In the genomic region with DNA sequence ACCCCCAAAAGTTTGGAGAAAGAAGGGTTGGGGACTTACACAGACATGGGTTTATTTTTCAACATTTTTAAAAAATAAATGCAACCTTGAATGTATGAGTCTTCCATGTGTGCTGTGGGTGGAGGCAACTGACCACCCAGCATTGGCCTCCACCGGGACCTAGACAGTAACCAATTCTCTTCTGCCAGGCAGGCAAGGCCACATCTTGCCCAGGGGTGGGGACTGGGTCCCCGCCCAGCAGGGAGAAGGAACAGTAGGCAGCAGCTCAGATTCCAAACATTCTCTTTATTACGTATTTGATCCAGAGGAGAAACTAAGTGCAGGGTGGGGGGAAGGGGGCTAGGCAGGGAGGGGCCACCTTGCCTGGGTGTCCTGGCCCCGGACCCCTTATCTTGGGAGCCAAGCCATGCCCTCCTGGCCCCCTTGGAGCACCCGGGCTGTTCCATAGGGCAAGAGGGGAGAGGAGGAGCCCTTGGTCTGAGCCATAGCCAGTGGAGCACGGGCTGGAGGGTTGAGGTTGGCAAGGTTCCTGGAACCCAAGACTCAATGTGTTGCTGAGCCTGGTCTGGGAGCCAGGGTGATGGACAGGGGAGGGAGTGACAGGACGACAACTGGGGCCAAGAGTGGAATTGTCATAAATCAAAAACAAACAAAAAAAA, we compare ENCODE assay signal across 8 mouse cellular contexts. TPM values are rescaled to one million over a fixed set of nuclear protein-coding genes. Genes with fewer than 3 reads are reported as not detected.
DNase-seq lines count a peak whose midpoint lies in the region; ATAC-seq and TF ChIP-seq lines count a peak whose summit lies in the region.

No protein-coding gene starts in this region.

- H3K27ac ChIP-seq in gastrocnemius, adult 2 months, result peak overlapping the region; percentile 35; the same call in 1 of the 2 replicates
- peak overlapping the region; percentile 76 for H3K27ac ChIP-seq in hindbrain, embryonic 15.5 days (replicated peaks)

- 49% methylated on average over 7 of the region's 7 CpGs for WGBS in hindbrain, embryonic 15.5 days

- intact Hi-C loops in gastrocnemius, adult 2 months (cut with DNase I), result no loop called here
- intact Hi-C loops in gastrocnemius, postnatal 14 days (cut with DNase I; ENCODE audit: low total_unique reads), result loop anchor here (5.0 kb wide), 1 partner anchor 67 kb away; the partner anchor contains the start of gene Mark2

- no peak for TF ChIP-seq CTCF in gastrocnemius, adult 2 months (IDR thresholded peaks at IDR 0.05)
- TF ChIP-seq CTCF in E14TG2a.4 (conservative IDR thresholded peaks at IDR 0.05; ENCODE audit: low read length), result no peak

- peaks cover 100% of the 10 kb centered on the region for H3K36me3 ChIP-seq in E14TG2a.4 (ENCODE audit: insufficient read depth, low read length)
- H3K36me3 ChIP-seq in hindbrain, embryonic 15.5 days, result peaks cover 39% of the 10 kb centered on the region

- DNase-seq in gastrocnemius, adult 2 months, result no peak
- DNase-seq in gastrocnemius, postnatal 25 days, result no peak
- peak; percentile 72 for DNase-seq in cerebellum, adult 9-11 months
- DNase-seq in right cerebral cortex, adult 18-20 months, result no peak
- no peak for DNase-seq in gastrocnemius, postnatal 14 days
- DNase-seq in kidney, adult 9 months, result no peak

- H3K9me3 ChIP-seq in E14TG2a.4 (ENCODE audit: low read length), result no peaks in the 10 kb centered on the region
- H3K9me3 ChIP-seq in hindbrain, embryonic 15.5 days, result no peaks in the 10 kb centered on the region

- no peak overlapping the region for H3K4me3 ChIP-seq in gastrocnemius, adult 2 months
- peak overlapping the region; percentile 69 for H3K4me3 ChIP-seq in E14TG2a.4 (replicated peaks; ENCODE audit: low read length)
- no peak overlapping the region for H3K4me3 ChIP-seq in hindbrain, embryonic 15.5 days

- no peaks in the 10 kb centered on the region for H3K27me3 ChIP-seq in E14TG2a.4 (ENCODE audit: insufficient read depth, low read length)
- H3K27me3 ChIP-seq in hindbrain, embryonic 15.5 days, result no peaks in the 10 kb centered on the region

- H3K9ac ChIP-seq in hindbrain, embryonic 15.5 days, result no peak overlapping the region

- no peak for ATAC-seq in hindbrain, embryonic 15.5 days (ENCODE audit: low FRiP score, low read depth)

- H3K4me1 ChIP-seq in E14TG2a.4 (replicated peaks; ENCODE audit: low read depth, low read length), result peaks cover 99% of the 10 kb centered on the region
- H3K4me1 ChIP-seq in hindbrain, embryonic 15.5 days (replicated peaks), result peaks cover 71% of the 10 kb centered on the region

- H3K4me2 ChIP-seq in hindbrain, embryonic 15.5 days, result no peak overlapping the region

RNA-seq across cellular contexts. Expression of gene Rcor2, which starts 8.1 kb away (rescaled TPM):
- total RNA-seq in gastrocnemius, adult 2 months (2021), result 1 to 10 TPM; 1.6 to 2.0 TPM
- 1 to 10 TPM; 2.6 to 4.2 TPM for total RNA-seq in gastrocnemius, postnatal 25 days (2021)
- polyA plus RNA-seq in hindbrain, embryonic 15.5 days (2015; fragmentation: Nextera tagmentation; extraction: Ambion mirVana), result 24.0 and 32.1 TPM in 2 replicates
- 1 to 10 TPM; 2.1 to 8.8 TPM for total RNA-seq in gastrocnemius, postnatal 14 days (2021)

RNA-seq across cellular contexts. Expression of gene Naa40, which starts 34.3 kb away (rescaled TPM):
- total RNA-seq in gastrocnemius, adult 2 months (2021), result 10 to 100 TPM in 1 of 2 experiments, 1 to 10 TPM in 1; 10.0 to 12.7 TPM
- 10 to 100 TPM in 1 of 2 experiments, 1 to 10 TPM in 1; 8.3 to 13.0 TPM for total RNA-seq in gastrocnemius, postnatal 25 days (2021)
- 62.2 and 66.2 TPM in 2 replicates for polyA plus RNA-seq in hindbrain, embryonic 15.5 days (2015; fragmentation: Nextera tagmentation; extraction: Ambion mirVana)
- 10 to 100 TPM in 1 of 2 experiments, 1 to 10 TPM in 1; 9.1 to 11.7 TPM for total RNA-seq in gastrocnemius, postnatal 14 days (2021)

RNA-seq across cellular contexts. Expression of gene Cox8a, which starts 57.8 kb away (rescaled TPM):
- total RNA-seq in gastrocnemius, adult 2 months (2021), result 100 to 1,000 TPM in 1 of 2 experiments, 10 to 100 TPM in 1; 72.4 to 113 TPM
- total RNA-seq in gastrocnemius, postnatal 25 days (2021), result 100 to 1,000 TPM; 101 to 120 TPM
- polyA plus RNA-seq in hindbrain, embryonic 15.5 days (2015; fragmentation: Nextera tagmentation; extraction: Ambion mirVana), result 1,050 and 1,125 TPM in 2 replicates
- 100 to 1,000 TPM; 167 TPM for total RNA-seq in gastrocnemius, postnatal 14 days (2021)
